Mouse (Mus musculus): ENCODE measurements around the gene Zfp790. TPM values are rescaled to one million over a fixed set of nuclear protein-coding genes. Genes with fewer than 3 reads are reported as not detected.
A peak's percentile ranks its signal among the peaks of the same experiment; 100 is the strongest.
"Not testable (repeated sequence)": the region's sequence is repeated elsewhere in the genome, so short reads cannot be mapped to it uniquely, and the experiment has no call there.

Zfp790 gene
- polyA plus RNA-seq, 1 experiment from 2014 or later: 9.1 TPM

DNA sequence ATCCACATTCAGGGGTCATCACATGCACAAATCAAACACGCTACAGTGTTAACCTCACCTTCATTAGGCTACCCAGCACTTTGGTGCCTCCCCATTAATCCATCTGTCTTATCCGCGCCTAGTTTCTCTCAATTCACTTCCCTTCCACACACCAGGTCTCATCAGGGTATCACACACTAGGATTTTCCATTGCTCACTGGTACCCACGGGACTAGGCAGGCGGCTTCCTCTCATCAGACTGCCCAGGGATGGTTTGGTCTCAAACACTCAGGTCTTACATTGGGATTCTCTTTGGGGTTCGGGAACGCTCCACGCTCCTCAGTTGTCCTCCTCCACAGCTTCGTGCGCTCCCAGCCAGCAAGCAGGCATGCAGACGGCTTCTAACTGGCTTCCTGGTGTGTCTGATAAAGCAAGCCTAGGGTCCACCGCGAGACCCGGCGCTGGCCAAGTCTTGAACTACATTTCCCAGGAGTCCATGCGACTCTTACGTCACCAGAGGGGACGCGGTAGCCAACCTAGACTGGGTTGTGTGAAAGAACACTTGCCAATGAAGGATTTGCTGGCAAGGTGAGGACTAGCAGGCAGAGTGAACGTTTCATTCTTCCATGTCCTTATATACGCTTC is 37.4 kb downstream of the Zfp790 start, which contains the start of gene Zfp940:
Gene Zfp940 (minus strand): TSS at position 451 of the 624 bp plus-strand sequence.
- 1% methylated on average over 21 of the region's 21 CpGs for WGBS
- Histone ChIP-seq H3K9ac (replicated peaks; ENCODE audit: low read depth) (no peak within 1 kb of the TSS), H3K27me3 (replicated peaks; ENCODE audit: insufficient read depth, low read length) (no peaks in the 10 kb centered on the region), H3K4me3 (ENCODE audit: low read depth, low read length) (peak within 1 kb of the TSS; percentile 51), H3K36me3 (ENCODE audit: insufficient read depth, low read length) (no peaks in the 10 kb centered on the region), H3K4me2 (replicated peaks; ENCODE audit: low read depth, low read length) (peak within 1 kb of the TSS; percentile 68), H3K9me3 (ENCODE audit: low read length) (no peaks in the 10 kb centered on the region), H3K27ac (ENCODE audit: low read length) (no peak within 1 kb of the TSS), H3K4me1 (ENCODE audit: insufficient read depth, low read depth, low read length) (no peaks in the 10 kb centered on the region)
- TF ChIP-seq EP300 (IDR thresholded peaks at IDR 0.05): no peak
- no peak for TF ChIP-seq CTCF (IDR thresholded peaks at IDR 0.05)
- peak; percentile 85 for DNase-seq (ENCODE audit: low spot score)
- peak; percentile 97 for ATAC-seq

- H3K27ac ChIP-seq (ENCODE audit: low read length): no peak within 1 kb of the TSS
Observed at GRCm38 (mm10) chr7:29859532-29860517, 43.9 kb downstream of the Zfp790 start, which contains the start of gene Zfp420. Zfp420 (plus strand) TSS chr7:29859979.

DNA sequence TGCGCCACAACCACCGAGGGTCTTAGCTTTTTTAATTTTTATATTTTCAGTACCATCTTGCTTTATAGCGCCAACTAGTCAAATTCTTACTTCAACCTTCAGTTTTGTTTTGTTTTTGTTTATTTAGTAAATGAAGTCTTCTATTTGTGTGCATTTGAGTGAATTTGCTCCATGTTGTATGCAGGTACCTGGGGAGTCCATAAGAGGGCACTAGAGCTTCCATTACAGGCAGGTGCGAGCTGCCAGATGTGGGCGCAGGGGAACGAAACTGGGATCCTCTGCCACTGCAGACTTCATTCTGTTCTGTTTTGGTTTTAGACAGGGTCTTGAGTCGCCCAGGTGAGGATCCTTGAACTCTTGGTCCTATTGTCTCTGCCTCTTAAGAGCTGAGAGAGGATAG is 45.7 kb downstream of the Zfp790 start:
- 84% methylated on average over 7 of the region's 7 CpGs for WGBS
- Histone ChIP-seq H3K4me1 (ENCODE audit: insufficient read depth, low read depth, low read length) (peaks cover 8% of the 10 kb centered on the region; the same call in 1 of the 2 replicates), H3K9ac (replicated peaks; ENCODE audit: low read depth) (no peak overlapping the region), H3K4me2 (replicated peaks; ENCODE audit: low read depth, low read length) (no peak overlapping the region), H3K9me3 (ENCODE audit: low read length) (no peaks in the 10 kb centered on the region), H3K27ac (ENCODE audit: low read length) (no peak overlapping the region), H3K36me3 (ENCODE audit: insufficient read depth, low read length) (no peaks in the 10 kb centered on the region), H3K27me3 (replicated peaks; ENCODE audit: insufficient read depth, low read length) (no peaks in the 10 kb centered on the region), H3K4me3 (ENCODE audit: low read depth, low read length) (no peak overlapping the region)
- no peak for TF ChIP-seq EP300 (IDR thresholded peaks at IDR 0.05)
- peak; percentile 34; the same call in 1 of the 2 replicates for TF ChIP-seq CTCF (IDR thresholded peaks at IDR 0.05)
- no peak for ATAC-seq
- no peak for DNase-seq (ENCODE audit: low spot score)

More at GRCm38 (mm10) chr7:29859532-29860517, 43.9 kb downstream of the Zfp790 start, which contains the start of gene Zfp420:
- peak; percentile 100 for ATAC-seq
- Histone ChIP-seq H3K9me3 (ENCODE audit: low read length) (no peaks in the 10 kb centered on the region), H3K4me1 (ENCODE audit: insufficient read depth, low read depth, low read length) (peaks cover 8% of the 10 kb centered on the region; the same call in 1 of the 2 replicates), H3K36me3 (ENCODE audit: insufficient read depth, low read length) (no peaks in the 10 kb centered on the region), H3K9ac (replicated peaks; ENCODE audit: low read depth) (no peak within 1 kb of the TSS), H3K4me3 (ENCODE audit: low read depth, low read length) (peak within 1 kb of the TSS; percentile 54), H3K27me3 (replicated peaks; ENCODE audit: insufficient read depth, low read length) (no peaks in the 10 kb centered on the region), H3K4me2 (replicated peaks; ENCODE audit: low read depth, low read length) (peak within 1 kb of the TSS; percentile 82)
- WGBS: 4% methylated on average over 32 of the region's 32 CpGs
- peak; percentile 45 for TF ChIP-seq CTCF (IDR thresholded peaks at IDR 0.05)
- TF ChIP-seq EP300 (IDR thresholded peaks at IDR 0.05): no peak
- DNase-seq (ENCODE audit: low spot score): peak; percentile 94

- ATAC-seq (no peak), DNase-seq (ENCODE audit: low spot score) (no peak)
- no peak overlapping the region for H3K4me2 ChIP-seq (replicated peaks; ENCODE audit: low read depth, low read length)
- H3K4me3 ChIP-seq (ENCODE audit: low read depth, low read length): no peak overlapping the region
- TF ChIP-seq CTCF (IDR thresholded peaks at IDR 0.05): no peak
- no peak for TF ChIP-seq EP300 (IDR thresholded peaks at IDR 0.05)
- H3K36me3 ChIP-seq (ENCODE audit: insufficient read depth, low read length): peaks cover 18% of the 10 kb centered on the region; the same call in 1 of the 2 replicates
- WGBS: 92% methylated on average over 10 of the region's 10 CpGs
- no peaks in the 10 kb centered on the region for H3K4me1 ChIP-seq (ENCODE audit: insufficient read depth, low read depth, low read length)
- no peak overlapping the region for H3K9ac ChIP-seq (replicated peaks; ENCODE audit: low read depth)
- peaks cover 19% of the 10 kb centered on the region for H3K9me3 ChIP-seq (ENCODE audit: low read length)
- H3K27ac ChIP-seq (ENCODE audit: low read length): no peak overlapping the region
- H3K27me3 ChIP-seq (replicated peaks; ENCODE audit: insufficient read depth, low read length): no peaks in the 10 kb centered on the region
Observed at GRCm38 (mm10) chr7:29874256-29874655, 58.3 kb downstream of the Zfp790 start.

- WGBS: 88% methylated on average over 9 of the region's 9 CpGs
- not testable (repeated sequence) for H3K27me3 ChIP-seq (replicated peaks; ENCODE audit: insufficient read depth, low read length); ATAC-seq; H3K4me2 ChIP-seq (replicated peaks; ENCODE audit: low read depth, low read length); H3K4me3 ChIP-seq (ENCODE audit: low read depth, low read length); DNase-seq (ENCODE audit: low spot score); H3K27ac ChIP-seq (ENCODE audit: low read length); H3K9ac ChIP-seq (replicated peaks; ENCODE audit: low read depth); H3K4me1 ChIP-seq (ENCODE audit: insufficient read depth, low read depth, low read length)
- H3K36me3 ChIP-seq (ENCODE audit: insufficient read depth, low read length): peaks cover 18% of the 10 kb centered on the region; the same call in 1 of the 2 replicates
- H3K9me3 ChIP-seq (ENCODE audit: low read length): peaks cover 19% of the 10 kb centered on the region
Observed at GRCm38 (mm10) chr7:29877561-29877960, 61.6 kb downstream of the Zfp790 start.

GRCm38 (mm10) chr7:29880056-29880455 is 64.1 kb downstream of the Zfp790 start:
- Histone ChIP-seq H3K9me3 (ENCODE audit: low read length) (peaks cover 10% of the 10 kb centered on the region), H3K27me3 (replicated peaks; ENCODE audit: insufficient read depth, low read length) (no peaks in the 10 kb centered on the region), H3K27ac (ENCODE audit: low read length) (no peak overlapping the region), H3K4me1 (ENCODE audit: insufficient read depth, low read depth, low read length) (no peaks in the 10 kb centered on the region), H3K9ac (replicated peaks; ENCODE audit: low read depth) (no peak overlapping the region), H3K4me3 (ENCODE audit: low read depth, low read length) (no peak overlapping the region), H3K4me2 (replicated peaks; ENCODE audit: low read depth, low read length) (no peak overlapping the region), H3K36me3 (ENCODE audit: insufficient read depth, low read length) (peaks cover 9% of the 10 kb centered on the region; the same call in 1 of the 2 replicates)
- no peak for DNase-seq (ENCODE audit: low spot score)
- ATAC-seq: no peak
- TF ChIP-seq EP300 (IDR thresholded peaks at IDR 0.05) (no peak), CTCF (IDR thresholded peaks at IDR 0.05) (no peak)
- 75% methylated on average over 7 of the region's 7 CpGs for WGBS

MicroRNA genes within 50 kb of the gene (microRNA counts, 519-probe panel; counts per million panel counts)
- not detected for microRNA mmu-miR-1964

Small RNA genes lying within 50 kb of the gene (microRNA-seq; reads per million reads assigned to microRNA genes)
- gene Mir1964: 2.7 reads per million, percentile 5 among the genes with 10 or more reads in this experiment

Other genes starting within 250 kb of the Zfp790 start
- not detected in 2 replicates for gene Catsperg2, start 89.1 kb upstream of the Zfp790 start, polyA plus RNA-seq (2015; fragmentation: Nextera tagmentation; extraction: Ambion mirVana)
- gene Zfp84, start 47.6 kb upstream of the Zfp790 start, polyA plus RNA-seq (2015; fragmentation: Nextera tagmentation; extraction: Ambion mirVana): 6.9 and 7.9 TPM in 2 replicates
- 4.0 and 5.0 TPM in 2 replicates for gene Zfp30, start 32.1 kb upstream of the Zfp790 start, polyA plus RNA-seq (2015; fragmentation: Nextera tagmentation; extraction: Ambion mirVana)
- gene Zfp940, start 37.6 kb downstream of the Zfp790 start, polyA plus RNA-seq (2015; fragmentation: Nextera tagmentation; extraction: Ambion mirVana): 1.3 and 1.9 TPM in 2 replicates
- 3.3 and 4.0 TPM in 2 replicates for gene Zfp420, start 43.9 kb downstream of the Zfp790 start, polyA plus RNA-seq (2015; fragmentation: Nextera tagmentation; extraction: Ambion mirVana)
- gene Zfp27, start 90.5 kb downstream of the Zfp790 start, polyA plus RNA-seq (2015; fragmentation: Nextera tagmentation; extraction: Ambion mirVana): 4.2 and 5.0 TPM in 2 replicates
- gene Zfp383, start 92.1 kb downstream of the Zfp790 start, polyA plus RNA-seq (2015; fragmentation: Nextera tagmentation; extraction: Ambion mirVana): 3.4 and 3.7 TPM in 2 replicates
- gene Zfp74, start 138.0 kb downstream of the Zfp790 start, polyA plus RNA-seq (2015; fragmentation: Nextera tagmentation; extraction: Ambion mirVana): 5.1 and 6.7 TPM in 2 replicates
- 4.1 and 5.8 TPM in 2 replicates for gene Zfp568, start 167.8 kb downstream of the Zfp790 start, polyA plus RNA-seq (2015; fragmentation: Nextera tagmentation; extraction: Ambion mirVana)
- 2.3 and 2.4 TPM in 2 replicates for gene Zfp14, start 235.3 kb downstream of the Zfp790 start, polyA plus RNA-seq (2015; fragmentation: Nextera tagmentation; extraction: Ambion mirVana)